Mouse (Mus musculus): ENCODE results near the gene Stat3. TPM values are rescaled to one million over a fixed set of nuclear protein-coding genes. Genes with fewer than 3 reads are reported as not detected.

Stat3 gene
- polyA plus RNA-seq, 1 experiment from 2014 or later = 39.0 TPM

- Histone ChIP-seq H3K27me3 (ENCODE audit: control insufficient read depth, insufficient read depth, low read depth, low read length) (no peaks in the 10 kb centered on the region), H3K4me3 (ENCODE audit: low read depth, low read length) (no peak overlapping the region), H3K4me2 (ENCODE audit: low read length) (no peak overlapping the region), H3K9me3 (replicated peaks; ENCODE audit: control insufficient read depth, low read length, poor library complexity, severe bottlenecking) (no peaks in the 10 kb centered on the region), H3K36me3 (ENCODE audit: control insufficient read depth, insufficient read depth, low read length) (no peaks in the 10 kb centered on the region), H3K4me1 (ENCODE audit: control insufficient read depth, insufficient read depth, low read length) (no peaks in the 10 kb centered on the region), H3K27ac (ENCODE audit: low read length) (no peak overlapping the region), H3K9ac (ENCODE audit: low read depth, low read length) (no peak overlapping the region)
- ATAC-seq = no peak
- 84% methylated on average over 15 of the region's 15 CpGs for WGBS
Measured at GRCm38 (mm10) chr11:100879321-100880078, 59.8 kb downstream of the Stat3 start.

- no peaks in the 10 kb centered on the region for H3K4me1 ChIP-seq (ENCODE audit: control insufficient read depth, insufficient read depth, low read length)
- no peaks in the 10 kb centered on the region for H3K9me3 ChIP-seq (replicated peaks; ENCODE audit: control insufficient read depth, low read length, poor library complexity, severe bottlenecking)
- no peaks in the 10 kb centered on the region for H3K27me3 ChIP-seq (ENCODE audit: control insufficient read depth, insufficient read depth, low read depth, low read length)
- no peak overlapping the region for H3K9ac ChIP-seq (ENCODE audit: low read depth, low read length)
- WGBS = 81% methylated on average over 3 of the region's 3 CpGs
- no peak for ATAC-seq
- no peak overlapping the region for H3K4me2 ChIP-seq (ENCODE audit: low read length)
- H3K4me3 ChIP-seq (ENCODE audit: low read depth, low read length) = no peak overlapping the region
- H3K27ac ChIP-seq (ENCODE audit: low read length) = no peak overlapping the region
- H3K36me3 ChIP-seq (ENCODE audit: control insufficient read depth, insufficient read depth, low read length) = no peaks in the 10 kb centered on the region
Measured at GRCm38 (mm10) chr11:100875761-100876160, 63.6 kb downstream of the Stat3 start.

GRCm38 (mm10) chr11:100870968-100871350 lies 68.4 kb downstream of the Stat3 start:
- Histone ChIP-seq H3K36me3 (ENCODE audit: control insufficient read depth, insufficient read depth, low read length) (no peaks in the 10 kb centered on the region), H3K4me3 (ENCODE audit: low read depth, low read length) (no peak overlapping the region), H3K4me2 (ENCODE audit: low read length) (no peak overlapping the region), H3K9ac (ENCODE audit: low read depth, low read length) (no peak overlapping the region), H3K4me1 (ENCODE audit: control insufficient read depth, insufficient read depth, low read length) (no peaks in the 10 kb centered on the region), H3K27ac (ENCODE audit: low read length) (no peak overlapping the region), H3K9me3 (replicated peaks; ENCODE audit: control insufficient read depth, low read length, poor library complexity, severe bottlenecking) (no peaks in the 10 kb centered on the region), H3K27me3 (ENCODE audit: control insufficient read depth, insufficient read depth, low read depth, low read length) (no peaks in the 10 kb centered on the region)
- WGBS = 80% methylated on average over 8 of the region's 8 CpGs
- ATAC-seq = no peak

GRCm38 (mm10) chr11:100870256-100870967 lies 68.9 kb downstream of the Stat3 start:
- H3K9me3 ChIP-seq (replicated peaks; ENCODE audit: control insufficient read depth, low read length, poor library complexity, severe bottlenecking) = no peaks in the 10 kb centered on the region
- no peak overlapping the region for H3K4me3 ChIP-seq (ENCODE audit: low read depth, low read length)
- no peak overlapping the region for H3K9ac ChIP-seq (ENCODE audit: low read depth, low read length)
- ATAC-seq = no peak
- H3K36me3 ChIP-seq (ENCODE audit: control insufficient read depth, insufficient read depth, low read length) = no peaks in the 10 kb centered on the region
- 79% methylated on average over 10 of the region's 10 CpGs for WGBS
- no peak overlapping the region for H3K4me2 ChIP-seq (ENCODE audit: low read length)
- no peak overlapping the region for H3K27ac ChIP-seq (ENCODE audit: low read length)
- H3K4me1 ChIP-seq (ENCODE audit: control insufficient read depth, insufficient read depth, low read length) = no peaks in the 10 kb centered on the region
- H3K27me3 ChIP-seq (ENCODE audit: control insufficient read depth, insufficient read depth, low read depth, low read length) = no peaks in the 10 kb centered on the region

- no peak overlapping the region for H3K9ac ChIP-seq (ENCODE audit: low read depth, low read length)
- no peak overlapping the region for H3K27ac ChIP-seq (ENCODE audit: low read length)
- H3K9me3 ChIP-seq (replicated peaks; ENCODE audit: control insufficient read depth, low read length, poor library complexity, severe bottlenecking) = no peaks in the 10 kb centered on the region
- no peak overlapping the region for H3K4me2 ChIP-seq (ENCODE audit: low read length)
- no peak overlapping the region for H3K4me3 ChIP-seq (ENCODE audit: low read depth, low read length)
- peaks cover 10% of the 10 kb centered on the region for H3K27me3 ChIP-seq (ENCODE audit: control insufficient read depth, insufficient read depth, low read depth, low read length)
- H3K4me1 ChIP-seq (ENCODE audit: control insufficient read depth, insufficient read depth, low read length) = 0 out of 2 replicates have a peak, but pooled peaks cover under 1% of the 10 kb centered on the region
- no peaks in the 10 kb centered on the region for H3K36me3 ChIP-seq (ENCODE audit: control insufficient read depth, insufficient read depth, low read length)
- ATAC-seq = no peak
- 85% methylated on average over 7 of the region's 7 CpGs for WGBS
Measured at GRCm38 (mm10) chr11:100865618-100866017, 73.7 kb downstream of the Stat3 start.

GRCm38 (mm10) chr11:100863141-100863540 lies 76.2 kb downstream of the Stat3 start:
- 93% methylated on average over 10 of the region's 10 CpGs for WGBS
- no peak overlapping the region for H3K4me2 ChIP-seq (ENCODE audit: low read length)
- H3K27ac ChIP-seq (ENCODE audit: low read length) = no peak overlapping the region
- H3K4me3 ChIP-seq (ENCODE audit: low read depth, low read length) = no peak overlapping the region
- H3K9me3 ChIP-seq (replicated peaks; ENCODE audit: control insufficient read depth, low read length, poor library complexity, severe bottlenecking) = no peaks in the 10 kb centered on the region
- H3K4me1 ChIP-seq (ENCODE audit: control insufficient read depth, insufficient read depth, low read length) = 0 out of 2 replicates have a peak, but pooled peaks cover 4% of the 10 kb centered on the region
- H3K9ac ChIP-seq (ENCODE audit: low read depth, low read length) = no peak overlapping the region
- ATAC-seq = no peak
- no peaks in the 10 kb centered on the region for H3K36me3 ChIP-seq (ENCODE audit: control insufficient read depth, insufficient read depth, low read length)
- H3K27me3 ChIP-seq (ENCODE audit: control insufficient read depth, insufficient read depth, low read depth, low read length) = peaks cover 16% of the 10 kb centered on the region

GRCm38 (mm10) chr11:100861836-100862235 lies 77.5 kb downstream of the Stat3 start:
- Histone ChIP-seq H3K4me3 (ENCODE audit: low read depth, low read length) (no peak overlapping the region), H3K4me1 (ENCODE audit: control insufficient read depth, insufficient read depth, low read length) (0 out of 2 replicates have a peak, but pooled peaks cover 4% of the 10 kb centered on the region), H3K4me2 (ENCODE audit: low read length) (no peak overlapping the region), H3K27me3 (ENCODE audit: control insufficient read depth, insufficient read depth, low read depth, low read length) (peaks cover 17% of the 10 kb centered on the region), H3K27ac (ENCODE audit: low read length) (no peak overlapping the region), H3K9ac (ENCODE audit: low read depth, low read length) (no peak overlapping the region), H3K9me3 (replicated peaks; ENCODE audit: control insufficient read depth, low read length, poor library complexity, severe bottlenecking) (no peaks in the 10 kb centered on the region), H3K36me3 (ENCODE audit: control insufficient read depth, insufficient read depth, low read length) (no peaks in the 10 kb centered on the region)
- ATAC-seq = no peak
- 38% methylated on average over 3 of the region's 3 CpGs for WGBS

- Histone ChIP-seq H3K9ac (ENCODE audit: low read depth, low read length) (no peak overlapping the region), H3K4me1 (ENCODE audit: control insufficient read depth, insufficient read depth, low read length) (0 out of 2 replicates have a peak, but pooled peaks cover 4% of the 10 kb centered on the region), H3K27ac (ENCODE audit: low read length) (no peak overlapping the region), H3K4me2 (ENCODE audit: low read length) (no peak overlapping the region), H3K4me3 (ENCODE audit: low read depth, low read length) (no peak overlapping the region), H3K9me3 (replicated peaks; ENCODE audit: control insufficient read depth, low read length, poor library complexity, severe bottlenecking) (no peaks in the 10 kb centered on the region), H3K36me3 (ENCODE audit: control insufficient read depth, insufficient read depth, low read length) (no peaks in the 10 kb centered on the region), H3K27me3 (ENCODE audit: control insufficient read depth, insufficient read depth, low read depth, low read length) (peaks cover 19% of the 10 kb centered on the region)
- 91% methylated on average over 7 of the region's 7 CpGs for WGBS
- no peak for ATAC-seq
Measured at GRCm38 (mm10) chr11:100861335-100861734, 78.0 kb downstream of the Stat3 start.

Data from midbrain, embryonic 16.5 days (tissue).